Mouse (Mus musculus) stomach, embryonic 15.5 days (tissue): ENCODE measurements around the gene Dchs2. TPM values are rescaled to one million over a fixed set of nuclear protein-coding genes. Genes with fewer than 3 reads are reported as not detected.
A peak's percentile ranks its signal among the peaks of the same experiment; 100 is the strongest.

Experiments
- ATAC-seq: fragments of 200-750 bp; cut with Nextera tagmentation; 2 replicates; pipeline ENCODE4 v1.8.0; 2017; ENCODE audit warnings: low read depth, moderate number of reproducible peaks, moderate TSS enrichment; ENCODE audit not compliant: insufficient read depth, low FRiP score
- H3K27ac ChIP-seq: fragments of 300-500 bp; sonication (generic); 2 replicates; pipeline ENCODE4 v1.5.1; 2015; ENCODE audit warnings: mild to moderate bottlenecking, inconsistent platforms
- H3K27me3 ChIP-seq: fragments of 300-500 bp; sonication (generic); replicated peaks from 2 replicates; pipeline ENCODE4 v1.6.1; 2015; ENCODE audit warnings: inconsistent platforms
- H3K36me3 ChIP-seq: fragments of 300-500 bp; sonication (generic); 2 replicates; pipeline ENCODE4 v1.6.1; 2015; ENCODE audit warnings: inconsistent platforms
- H3K4me1 ChIP-seq: fragments of 300-500 bp; sonication (generic); 2 replicates; pipeline ENCODE4 v1.6.1; 2015; ENCODE audit warnings: inconsistent platforms
- H3K4me2 ChIP-seq: fragments of 300-500 bp; sonication (generic); 2 replicates; pipeline ENCODE4 v1.6.1; 2015; ENCODE audit warnings: mild to moderate bottlenecking, inconsistent platforms
- H3K4me3 ChIP-seq: fragments of 300-500 bp; sonication (generic); replicated peaks from 2 replicates; pipeline ENCODE4 v1.5.1; 2015; ENCODE audit warnings: inconsistent platforms
- H3K9ac ChIP-seq: fragments of 300-500 bp; sonication (generic); 2 replicates; pipeline ENCODE4 v1.6.1; 2015; ENCODE audit warnings: inconsistent platforms
- H3K9me3 ChIP-seq: fragments of 300-500 bp; sonication (generic); 2 replicates; pipeline ENCODE4 v1.6.1; 2016; ENCODE audit warnings: inconsistent platforms
- WGBS: fragments of 180-500 bp; shearing (Covaris S2); methylation state at CpG from one replicate; pipeline ENCODE4 v1.1.7; 2015; 5-methylcytosine and 5-hydroxymethylcytosine counted together
- polyA plus RNA-seq: library from polyadenylated mRNA; unstranded; fragments of >200 nt; fragmentation: Nextera tagmentation; extraction: Ambion mirVana; gene quantifications from 2 replicates; pipeline ENCODE4 v1.2.1, GENCODE M21; 2015

The Dchs2 gene
- polyA plus RNA-seq, 1 experiment from 2014 or later: 0.48 TPM

DNA sequence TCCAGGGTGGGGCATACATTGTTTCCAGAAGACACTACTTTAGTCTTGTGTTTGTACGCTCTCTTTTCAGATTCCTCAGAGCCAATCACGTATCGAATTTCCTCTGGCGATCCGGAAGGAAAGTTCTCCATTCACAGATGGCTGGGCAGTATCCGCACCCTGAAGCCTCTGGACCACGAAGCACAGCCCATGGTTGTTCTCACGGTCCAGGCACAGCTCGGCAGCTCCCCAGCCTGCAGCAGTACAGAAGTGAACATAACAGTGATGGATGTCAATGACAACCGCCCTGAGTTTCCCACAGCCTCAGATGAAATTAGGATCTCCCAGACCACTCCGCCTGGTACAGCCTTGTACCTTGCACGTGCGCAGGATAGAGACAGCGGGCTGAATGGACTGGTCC is 142.5 kb downstream of the Dchs2 start:
- WGBS: 83% methylated on average over 14 of the region's 14 CpGs
- H3K9ac ChIP-seq: no peak overlapping the region
- no peaks in the 10 kb centered on the region for H3K36me3 ChIP-seq
- no peaks in the 10 kb centered on the region for H3K4me1 ChIP-seq
- H3K4me2 ChIP-seq: no peak overlapping the region
- no peak overlapping the region for H3K4me3 ChIP-seq
- no peaks in the 10 kb centered on the region for H3K9me3 ChIP-seq
- H3K27me3 ChIP-seq: no peaks in the 10 kb centered on the region
- no peak for ATAC-seq
- no peak overlapping the region for H3K27ac ChIP-seq

DNA sequence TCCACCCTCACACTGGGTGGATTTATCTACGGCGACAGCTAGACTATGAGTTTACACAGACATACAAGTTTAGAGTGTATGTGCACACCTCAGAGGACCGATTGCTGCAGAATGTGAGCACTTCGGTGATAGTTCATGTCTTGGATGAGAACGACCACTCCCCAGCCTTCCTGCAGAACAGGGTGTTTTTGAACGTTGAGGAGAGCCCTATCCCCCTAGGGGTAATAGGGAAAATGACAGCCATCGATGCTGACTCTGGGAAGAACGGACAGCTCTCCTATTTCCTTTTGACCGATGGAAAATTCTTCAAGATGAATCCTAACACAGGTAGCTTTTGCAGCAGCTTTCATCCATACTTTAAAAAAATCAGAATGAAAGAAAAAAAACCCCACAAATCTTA is 143.2 kb downstream of the Dchs2 start:
- H3K9ac ChIP-seq: no peak overlapping the region
- no peaks in the 10 kb centered on the region for H3K36me3 ChIP-seq
- no peaks in the 10 kb centered on the region for H3K4me1 ChIP-seq
- no peaks in the 10 kb centered on the region for H3K27me3 ChIP-seq
- ATAC-seq: no peak
- no peaks in the 10 kb centered on the region for H3K9me3 ChIP-seq
- WGBS: 63% methylated on average over 9 of the region's 9 CpGs
- no peak overlapping the region for H3K4me3 ChIP-seq
- H3K4me2 ChIP-seq: no peak overlapping the region
- H3K27ac ChIP-seq: no peak overlapping the region

DNA sequence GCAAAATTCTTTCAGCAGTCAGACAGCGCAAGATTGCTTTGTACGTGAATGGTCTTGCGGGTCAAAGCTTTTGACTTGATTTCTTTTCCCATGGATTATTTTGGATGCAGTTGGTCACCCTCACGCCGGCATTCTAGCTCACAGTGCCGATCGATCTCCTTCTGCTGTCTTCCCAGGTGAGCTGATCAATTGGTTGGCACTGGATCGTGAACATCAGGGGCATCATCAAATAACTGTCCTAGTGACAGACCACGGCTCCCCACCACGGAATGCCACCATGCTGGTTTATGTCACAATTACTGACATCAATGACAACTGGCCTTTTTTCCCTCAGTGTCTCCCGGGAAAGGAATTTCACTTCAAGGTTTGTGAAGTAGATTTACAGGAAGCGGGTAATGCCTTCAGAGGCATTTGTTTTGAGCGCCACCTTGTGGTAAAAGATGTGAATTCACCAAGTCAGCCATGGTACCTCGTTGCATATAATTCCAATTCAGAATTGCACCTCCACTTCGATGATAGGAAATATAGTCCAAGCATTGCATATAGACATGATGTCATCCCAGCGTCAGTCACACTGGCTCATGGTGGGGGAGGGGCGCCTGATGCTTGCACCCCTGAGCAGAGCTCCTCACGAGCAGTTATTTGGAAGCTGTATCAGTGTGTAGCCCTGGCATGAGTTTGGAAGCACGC is 146.0 kb downstream of the Dchs2 start:
- H3K9me3 ChIP-seq: no peaks in the 10 kb centered on the region
- ATAC-seq: no peak
- no peak overlapping the region for H3K27ac ChIP-seq
- no peaks in the 10 kb centered on the region for H3K4me1 ChIP-seq
- no peaks in the 10 kb centered on the region for H3K36me3 ChIP-seq
- H3K4me3 ChIP-seq: no peak overlapping the region
- no peak overlapping the region for H3K9ac ChIP-seq
- WGBS: 33% methylated on average over 19 of the region's 19 CpGs
- no peaks in the 10 kb centered on the region for H3K27me3 ChIP-seq
- peak overlapping the region; percentile 36 for H3K4me2 ChIP-seq

DNA sequence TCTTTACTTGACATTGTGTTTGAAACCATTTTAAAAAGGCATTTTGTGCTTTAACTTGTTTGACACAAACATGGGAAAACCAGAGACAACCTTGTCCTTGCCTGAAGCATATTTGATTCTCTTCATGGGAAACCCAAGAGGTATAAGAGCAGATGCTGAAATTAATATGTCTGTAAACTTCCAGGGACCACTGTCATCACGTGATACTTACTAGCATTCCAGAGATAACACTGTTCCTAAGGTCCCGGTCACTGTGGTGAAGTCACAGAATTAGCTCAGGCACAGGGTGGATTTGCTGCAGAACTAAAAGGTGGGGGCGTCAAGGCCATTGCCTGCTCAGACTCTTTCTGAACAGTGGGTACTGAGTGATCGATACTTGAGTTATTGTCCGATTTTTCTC is 148.0 kb downstream of the Dchs2 start:
- 55% methylated on average over 5 of the region's 5 CpGs for WGBS
- no peaks in the 10 kb centered on the region for H3K4me1 ChIP-seq
- no peak overlapping the region for H3K4me2 ChIP-seq
- H3K27ac ChIP-seq: no peak overlapping the region
- ATAC-seq: no peak
- H3K27me3 ChIP-seq: no peaks in the 10 kb centered on the region
- H3K36me3 ChIP-seq: no peaks in the 10 kb centered on the region
- H3K9me3 ChIP-seq: no peaks in the 10 kb centered on the region
- no peak overlapping the region for H3K4me3 ChIP-seq
- no peak overlapping the region for H3K9ac ChIP-seq

DNA sequence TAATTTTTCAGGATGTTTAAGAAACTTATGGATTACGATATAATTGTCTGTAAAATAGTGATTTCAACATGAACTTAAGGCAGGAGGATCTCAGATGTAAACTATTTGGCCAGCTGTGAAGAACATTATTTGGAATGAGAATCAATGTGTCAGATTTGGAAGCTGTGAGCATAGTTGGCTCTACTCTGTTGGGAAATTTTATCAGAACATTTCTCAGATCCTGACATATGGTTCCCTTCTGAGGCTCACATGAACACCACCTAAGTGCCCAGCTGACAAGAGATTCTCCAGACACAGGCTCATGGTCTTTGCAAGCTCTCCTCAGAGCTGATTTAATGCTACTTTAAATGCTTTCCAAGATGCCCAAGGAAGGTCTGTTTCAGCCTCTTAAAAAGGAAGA is 156.1 kb downstream of the Dchs2 start:
- H3K27ac ChIP-seq: no peak overlapping the region
- no peak overlapping the region for H3K4me3 ChIP-seq
- no peaks in the 10 kb centered on the region for H3K4me1 ChIP-seq
- H3K9ac ChIP-seq: no peak overlapping the region
- no peaks in the 10 kb centered on the region for H3K36me3 ChIP-seq
- WGBS: 33% methylated on average over 1 of the region's 1 CpGs
- H3K27me3 ChIP-seq: no peaks in the 10 kb centered on the region
- ATAC-seq: no peak
- no peaks in the 10 kb centered on the region for H3K9me3 ChIP-seq
- H3K4me2 ChIP-seq: no peak overlapping the region

DNA sequence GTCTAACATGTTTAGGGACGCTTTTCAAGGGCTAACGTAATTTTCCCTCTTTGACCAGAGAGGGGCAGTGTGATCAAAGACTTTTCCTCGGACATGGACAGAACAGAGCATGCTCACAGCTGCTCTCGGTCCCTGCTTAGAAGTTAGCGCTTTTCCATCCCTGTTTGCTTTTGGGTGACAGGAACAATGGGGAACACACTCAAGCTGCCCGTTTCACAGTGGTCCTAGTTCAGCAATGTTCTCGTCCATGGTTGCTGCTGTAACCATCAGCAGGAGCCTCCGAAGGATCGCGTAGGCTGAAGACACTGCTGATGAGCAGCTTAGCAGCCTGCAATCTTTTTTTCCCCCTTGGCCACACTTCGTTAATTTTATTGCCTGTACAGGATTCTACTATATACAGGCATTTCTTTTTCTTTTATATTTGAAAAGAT is 159.2 kb downstream of the Dchs2 start:
- no peaks in the 10 kb centered on the region for H3K36me3 ChIP-seq
- peak overlapping the region; percentile 60 for H3K4me2 ChIP-seq
- no peaks in the 10 kb centered on the region for H3K4me1 ChIP-seq
- H3K9ac ChIP-seq: no peak overlapping the region
- no peaks in the 10 kb centered on the region for H3K9me3 ChIP-seq
- H3K4me3 ChIP-seq: peak overlapping the region; percentile 38
- no peaks in the 10 kb centered on the region for H3K27me3 ChIP-seq
- H3K27ac ChIP-seq: peak overlapping the region; percentile 57; the same call in 1 of the 2 replicates
- 7% methylated on average over 11 of the region's 11 CpGs for WGBS
- ATAC-seq: no peak; the same call in 1 of the 2 replicates

DNA sequence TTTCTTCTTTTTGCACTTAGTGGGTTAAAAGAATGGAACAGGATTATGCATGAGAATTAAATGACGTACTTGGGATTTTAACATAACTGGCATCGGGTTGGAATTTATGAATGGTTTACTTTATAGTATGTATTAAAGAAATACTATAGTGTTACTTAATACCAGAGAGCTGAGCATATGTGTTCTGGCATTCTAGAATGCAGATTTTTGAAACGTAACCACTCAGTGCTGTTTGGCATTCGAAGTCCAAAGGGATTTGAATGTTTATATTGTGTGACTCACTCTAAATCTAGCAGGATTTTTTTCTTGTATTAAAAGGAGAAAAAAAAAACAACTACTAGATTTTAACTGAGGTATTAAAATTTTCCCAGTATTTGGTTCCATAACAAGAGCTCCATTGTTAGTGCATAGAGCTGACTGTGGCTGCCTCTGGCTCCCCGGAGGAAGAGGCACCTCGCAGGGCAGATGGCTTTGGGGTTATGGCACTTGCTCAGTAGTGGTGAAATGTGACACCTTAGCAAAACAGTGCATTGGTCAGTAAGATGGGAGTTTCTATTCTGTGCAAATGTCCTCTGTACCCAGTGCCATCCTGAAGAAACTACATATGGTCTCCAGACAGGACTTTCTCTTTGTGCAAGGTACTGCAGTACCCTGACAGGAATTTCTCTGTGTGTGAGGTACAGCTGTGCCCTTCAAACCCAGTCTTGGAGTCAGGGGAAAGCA is 160.5 kb downstream of the Dchs2 start:
- H3K27ac ChIP-seq: no peak overlapping the region
- no peaks in the 10 kb centered on the region for H3K4me1 ChIP-seq
- no peaks in the 10 kb centered on the region for H3K9me3 ChIP-seq
- H3K36me3 ChIP-seq: no peaks in the 10 kb centered on the region
- H3K4me2 ChIP-seq: no peak overlapping the region
- H3K4me3 ChIP-seq: no peak overlapping the region
- 38% methylated on average over 6 of the region's 6 CpGs for WGBS
- no peak for ATAC-seq
- no peaks in the 10 kb centered on the region for H3K27me3 ChIP-seq
- no peak overlapping the region for H3K9ac ChIP-seq

DNA sequence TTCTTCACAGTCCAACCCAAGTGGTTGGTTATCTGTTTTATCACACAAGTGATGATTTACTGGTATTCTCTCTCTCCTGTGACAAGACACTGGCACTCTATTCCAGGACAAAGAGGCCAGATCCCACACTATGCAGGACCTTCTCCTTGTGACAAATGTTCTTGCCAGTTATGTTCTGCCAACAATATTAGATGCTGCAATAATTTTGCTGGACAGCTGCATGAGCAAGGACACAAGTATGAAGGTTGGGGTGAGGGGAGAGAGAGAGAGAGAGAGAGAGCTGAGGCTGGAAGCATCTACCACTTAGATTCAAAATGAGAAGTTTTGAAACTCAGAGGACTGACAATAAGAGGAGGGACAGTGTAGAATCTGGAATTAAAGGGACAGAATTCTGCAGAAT is 162.7 kb downstream of the Dchs2 start:
- ATAC-seq: no peak
- no peak overlapping the region for H3K4me2 ChIP-seq
- H3K27ac ChIP-seq: no peak overlapping the region
- H3K9ac ChIP-seq: no peak overlapping the region
- no peak overlapping the region for H3K4me3 ChIP-seq
- H3K27me3 ChIP-seq: no peaks in the 10 kb centered on the region
- no peaks in the 10 kb centered on the region for H3K4me1 ChIP-seq
- no peaks in the 10 kb centered on the region for H3K36me3 ChIP-seq
- no peaks in the 10 kb centered on the region for H3K9me3 ChIP-seq

DNA sequence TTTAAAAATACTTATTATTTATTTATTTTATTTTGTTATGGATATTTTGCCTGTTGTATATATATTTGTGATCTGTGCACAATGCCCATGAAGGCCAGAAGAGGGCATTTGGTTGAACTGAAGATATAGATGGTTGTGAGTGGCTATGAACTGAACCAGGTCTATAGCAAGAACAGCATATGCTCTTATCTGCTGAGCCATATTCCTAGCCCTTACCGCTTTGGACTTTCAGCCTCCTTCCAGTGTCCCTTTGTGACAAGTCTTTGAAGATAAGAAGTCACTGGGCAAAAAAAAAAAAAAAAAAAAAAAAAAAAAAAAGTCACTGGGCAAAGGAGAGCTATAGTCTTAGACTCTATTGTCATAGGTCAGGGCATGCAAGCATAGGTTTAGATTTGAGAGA is 163.2 kb downstream of the Dchs2 start:
- H3K9ac ChIP-seq: no peak overlapping the region
- 77% methylated on average over 1 of the region's 1 CpGs for WGBS
- no peaks in the 10 kb centered on the region for H3K9me3 ChIP-seq
- H3K4me2 ChIP-seq: no peak overlapping the region
- no peaks in the 10 kb centered on the region for H3K36me3 ChIP-seq
- no peak overlapping the region for H3K27ac ChIP-seq
- H3K27me3 ChIP-seq: no peaks in the 10 kb centered on the region
- H3K4me3 ChIP-seq: no peak overlapping the region
- no peak for ATAC-seq
- no peaks in the 10 kb centered on the region for H3K4me1 ChIP-seq

DNA sequence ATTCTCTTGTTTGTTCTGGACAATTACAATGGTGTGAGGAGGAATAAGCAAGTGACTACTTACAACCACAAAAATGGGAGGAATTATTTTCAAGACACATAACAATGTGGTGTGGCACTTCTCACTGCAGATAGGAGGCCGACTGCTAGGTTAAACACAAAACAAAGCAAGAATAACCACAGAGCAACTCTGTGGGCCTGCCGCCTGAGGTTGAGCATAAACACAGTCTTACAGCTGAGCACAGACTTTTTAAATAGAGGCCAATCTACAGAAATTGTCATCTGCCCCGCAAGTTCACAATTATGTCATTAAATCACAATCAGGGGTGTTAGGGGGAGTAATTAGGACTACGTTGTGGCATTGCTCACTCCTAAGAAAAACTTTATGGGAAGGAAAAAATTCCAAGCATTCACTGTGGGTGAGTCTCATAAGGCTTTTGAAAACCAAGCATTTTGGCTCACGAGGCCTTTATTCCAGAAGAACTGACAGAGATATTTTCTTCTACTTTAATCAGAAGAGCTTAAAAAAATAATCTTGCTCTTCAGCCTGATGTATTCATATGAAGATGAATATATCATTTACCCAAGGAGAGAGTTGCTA is 172.1 kb downstream of the Dchs2 start:
- Histone ChIP-seq H3K27ac (no peak overlapping the region), H3K4me3 (no peak overlapping the region), H3K36me3 (no peaks in the 10 kb centered on the region), H3K9me3 (no peaks in the 10 kb centered on the region), H3K9ac (no peak overlapping the region), H3K4me2 (no peak overlapping the region), H3K27me3 (no peaks in the 10 kb centered on the region), H3K4me1 (no peaks in the 10 kb centered on the region)
- WGBS: 47% methylated on average over 5 of the region's 5 CpGs
- no peak for ATAC-seq

DNA sequence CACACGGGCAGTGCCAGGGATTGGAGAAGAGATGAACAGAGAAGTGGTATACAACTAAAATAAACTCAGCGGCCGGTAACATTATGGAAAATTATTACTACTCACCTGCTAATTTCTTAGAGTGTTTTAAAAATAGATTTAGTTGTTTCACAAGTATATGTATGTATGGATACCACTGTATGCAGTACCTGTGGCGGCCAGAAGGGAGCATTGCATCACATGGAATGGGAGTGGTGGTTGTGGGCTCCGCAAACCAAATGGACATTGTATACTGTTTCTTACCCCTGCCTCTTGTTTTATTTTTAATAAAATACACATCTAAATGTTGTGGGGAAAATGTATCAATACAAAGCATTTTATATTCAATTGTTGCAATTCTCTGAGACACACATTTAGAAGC is 176.1 kb downstream of the Dchs2 start:
- Histone ChIP-seq H3K9ac (no peak overlapping the region), H3K9me3 (no peaks in the 10 kb centered on the region), H3K4me3 (no peak overlapping the region), H3K36me3 (no peaks in the 10 kb centered on the region), H3K27ac (no peak overlapping the region), H3K27me3 (no peaks in the 10 kb centered on the region), H3K4me1 (no peaks in the 10 kb centered on the region), H3K4me2 (no peak overlapping the region)
- WGBS: 64% methylated on average over 5 of the region's 5 CpGs
- ATAC-seq: no peak

DNA sequence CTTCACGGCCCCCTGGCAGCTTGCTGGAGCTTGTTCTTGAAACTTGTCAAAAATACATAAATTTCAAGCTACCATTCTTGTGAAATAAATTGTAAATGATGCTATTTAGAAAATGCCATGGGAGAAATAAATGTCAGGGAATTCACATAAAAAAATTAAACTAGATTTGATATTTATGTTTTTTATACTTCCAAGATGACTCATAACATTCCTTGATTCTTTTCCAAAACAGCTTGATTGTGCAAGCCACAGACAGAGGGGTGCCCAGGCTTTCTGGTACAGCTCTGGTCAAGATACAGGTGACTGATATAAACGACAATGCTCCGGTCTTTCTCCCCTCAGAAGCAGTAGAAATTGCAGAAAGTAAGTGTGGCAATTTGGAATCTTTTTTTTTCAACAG is 218.2 kb downstream of the Dchs2 start:
- H3K4me3 ChIP-seq: no peak overlapping the region
- no peak overlapping the region for H3K9ac ChIP-seq
- H3K4me2 ChIP-seq: no peak overlapping the region
- H3K9me3 ChIP-seq: no peaks in the 10 kb centered on the region
- ATAC-seq: no peak
- 79% methylated on average over 3 of the region's 3 CpGs for WGBS
- no peak overlapping the region for H3K27ac ChIP-seq
- no peaks in the 10 kb centered on the region for H3K36me3 ChIP-seq
- no peaks in the 10 kb centered on the region for H3K27me3 ChIP-seq
- H3K4me1 ChIP-seq: no peaks in the 10 kb centered on the region
